Mouse (Mus musculus): ENCODE results near the gene Asb4.

The Asb4 gene

DNA sequence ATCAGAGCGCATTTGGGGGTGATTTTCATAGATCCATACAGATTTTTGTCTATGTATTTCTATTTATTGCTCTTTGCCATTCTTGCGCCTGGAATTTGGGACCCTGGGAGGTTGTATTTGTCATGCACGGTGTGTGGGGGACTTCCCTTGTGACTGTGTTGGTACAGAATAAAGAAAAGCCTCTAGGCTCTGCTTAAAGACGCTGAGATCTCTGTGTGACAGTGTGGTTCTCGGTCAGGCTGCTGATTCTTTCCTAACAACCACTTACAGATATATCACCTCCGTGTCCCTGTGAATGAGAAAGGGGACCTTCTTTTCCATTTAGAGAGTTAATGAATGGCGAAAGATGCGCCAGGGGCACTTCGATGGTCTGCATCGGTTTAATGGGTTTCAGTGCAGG lies 7.8 kb downstream of the Asb4 start:
- no peak for DNase-seq (ENCODE audit: low read depth, low spot score)

DNA sequence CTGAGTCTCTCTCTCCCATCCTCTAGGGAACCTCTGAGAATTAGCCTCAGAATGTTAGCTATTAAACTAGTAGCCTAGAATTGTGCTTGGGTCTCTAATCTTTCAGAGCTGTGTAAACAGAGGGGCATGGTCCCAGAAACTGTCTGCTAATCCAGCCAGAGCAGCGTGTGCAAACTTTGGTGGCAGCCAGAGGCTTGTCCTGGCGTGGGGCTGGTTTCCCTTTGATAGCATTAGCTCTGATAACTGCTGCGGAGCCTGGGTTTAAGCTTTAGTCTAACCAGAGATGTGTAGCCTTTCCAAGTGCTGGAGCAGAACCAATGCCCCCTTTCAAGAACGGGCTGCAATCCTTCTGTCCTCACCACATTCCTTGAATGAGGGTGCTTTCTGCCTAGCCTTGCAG lies 11.8 kb downstream of the Asb4 start:
- DNase-seq (ENCODE audit: low read depth, low spot score), result no peak

DNA sequence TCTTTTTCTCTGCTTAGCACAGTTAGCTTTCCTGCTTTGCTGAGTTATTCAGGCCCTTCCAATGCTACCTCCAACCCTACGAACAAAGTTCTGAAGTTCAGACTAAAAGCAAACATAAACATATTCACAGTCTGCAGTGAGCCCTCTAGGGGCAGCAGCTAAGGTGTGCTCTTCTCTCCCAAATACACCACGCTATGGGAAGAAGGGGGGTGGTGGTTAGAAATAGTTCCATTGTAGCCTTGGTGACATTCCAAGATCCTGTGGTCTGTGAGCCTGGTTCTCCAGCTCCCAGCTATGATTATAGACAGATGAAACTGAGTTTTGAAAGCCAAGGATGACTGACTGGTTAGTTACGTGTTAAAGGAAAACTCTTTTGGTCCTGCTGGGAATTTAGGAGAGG lies 13.6 kb downstream of the Asb4 start:
- no peak for DNase-seq (ENCODE audit: low read depth, low spot score)

DNA sequence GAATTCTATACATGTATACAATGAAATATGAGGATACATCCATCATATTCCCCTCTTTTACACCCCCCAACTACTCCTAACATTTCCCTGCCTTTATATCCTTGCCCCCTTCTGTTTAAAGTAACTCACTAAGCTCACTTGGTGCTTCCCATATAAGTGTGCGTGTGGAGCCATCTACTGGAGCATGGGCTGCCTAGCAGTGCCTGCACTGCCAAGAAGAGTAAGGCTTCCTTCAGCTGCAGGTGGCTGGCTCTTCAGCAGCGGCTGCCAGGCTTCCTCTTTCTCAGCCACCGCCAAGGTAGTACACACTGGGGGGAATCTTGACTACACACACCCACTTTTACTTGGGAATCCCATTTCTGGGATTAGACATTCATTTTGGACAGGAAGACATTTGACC lies 18.2 kb downstream of the Asb4 start:
- peak; percentile 41 for DNase-seq (ENCODE audit: low read depth, low spot score)

DNA sequence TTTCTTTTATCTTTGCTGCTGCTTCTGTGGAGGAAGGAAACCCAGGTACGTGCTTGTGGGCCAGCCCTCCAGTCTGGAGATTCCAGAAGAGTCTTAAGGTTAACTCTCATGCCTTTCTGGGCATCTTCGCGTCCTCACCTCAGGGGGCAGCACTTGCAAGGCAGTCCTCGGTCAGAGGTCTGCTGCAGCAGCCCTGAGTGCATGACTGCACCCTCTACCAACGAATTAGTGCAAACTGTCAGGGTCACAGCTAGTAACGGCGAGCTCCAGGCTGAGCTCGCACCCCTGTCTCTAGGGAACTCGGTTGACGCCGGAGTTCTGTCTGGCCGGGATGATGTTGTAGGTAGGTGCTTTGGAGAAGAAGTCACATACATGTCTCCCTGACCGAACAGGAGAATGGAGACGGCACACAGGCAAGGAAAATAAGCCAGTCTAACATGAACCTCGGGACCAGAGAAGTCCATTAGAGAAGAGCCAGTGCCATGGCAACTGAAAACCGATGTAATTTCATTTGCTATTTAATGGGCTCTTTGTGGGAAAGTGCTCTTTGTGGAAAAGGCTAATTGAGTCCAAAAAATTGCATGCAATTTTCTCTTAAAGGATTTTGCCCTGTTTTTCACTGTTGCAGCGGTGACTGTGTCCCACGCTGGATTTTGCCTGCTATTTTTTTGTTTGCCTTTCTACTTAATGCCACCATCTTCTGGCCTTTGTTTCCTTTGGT lies 20.1 kb downstream of the Asb4 start:
- DNase-seq (ENCODE audit: low read depth, low spot score), result no peak

DNA sequence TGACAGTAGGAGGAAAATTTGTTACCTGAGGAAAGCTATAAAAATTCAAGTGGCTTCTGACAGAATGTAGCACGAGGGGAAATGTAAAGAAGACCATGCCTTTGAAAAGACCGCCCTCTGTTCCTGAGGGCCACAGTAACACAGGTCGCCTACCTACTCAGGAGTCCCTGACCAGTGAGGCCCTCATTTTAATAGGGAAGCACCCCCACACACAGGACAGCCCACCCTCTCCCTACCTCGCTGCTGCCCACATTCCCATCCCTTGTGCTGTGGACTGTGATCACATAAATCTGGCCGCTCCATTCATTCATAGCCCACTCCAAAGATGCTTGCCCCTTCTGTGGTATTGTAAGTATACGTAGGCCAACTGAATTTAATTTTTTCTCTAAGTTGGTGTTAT lies 20.8 kb downstream of the Asb4 start:
- no peak for DNase-seq (ENCODE audit: low read depth, low spot score)

DNA sequence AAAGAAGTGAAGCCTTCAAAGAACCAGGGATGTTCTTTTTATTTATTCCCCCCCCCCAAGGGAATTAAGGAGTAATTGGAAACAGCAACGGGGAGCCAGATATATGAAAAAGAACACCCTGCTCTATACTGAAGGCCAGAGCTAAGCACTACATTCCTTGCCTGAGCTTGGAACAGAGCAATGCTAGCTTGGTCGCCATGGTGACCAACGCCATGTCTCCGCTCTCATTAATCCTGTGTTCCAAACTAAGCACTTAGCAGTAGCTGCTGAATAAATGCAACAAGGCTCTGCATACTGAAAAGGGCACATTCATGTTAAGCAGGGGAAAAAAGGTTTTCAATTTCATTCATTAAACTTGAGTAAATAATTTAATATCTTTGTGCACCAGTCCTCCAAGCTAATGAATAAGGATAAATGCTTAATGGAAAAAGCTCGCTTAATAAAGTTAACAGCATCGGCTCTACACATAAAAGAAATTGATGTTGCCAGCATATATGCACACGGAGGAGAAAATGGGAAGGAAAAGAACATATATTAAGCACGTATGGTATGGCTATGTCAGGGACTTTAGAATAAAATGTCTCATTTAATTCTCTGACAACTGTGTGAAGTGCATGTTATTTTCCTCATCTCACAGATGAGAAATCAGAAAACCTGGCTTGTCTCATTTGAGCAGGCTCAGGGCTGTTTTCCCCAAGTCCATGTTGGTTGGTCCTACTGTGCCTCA lies 25.4 kb downstream of the Asb4 start:
- DNase-seq (ENCODE audit: low read depth, low spot score), result no peak

DNA sequence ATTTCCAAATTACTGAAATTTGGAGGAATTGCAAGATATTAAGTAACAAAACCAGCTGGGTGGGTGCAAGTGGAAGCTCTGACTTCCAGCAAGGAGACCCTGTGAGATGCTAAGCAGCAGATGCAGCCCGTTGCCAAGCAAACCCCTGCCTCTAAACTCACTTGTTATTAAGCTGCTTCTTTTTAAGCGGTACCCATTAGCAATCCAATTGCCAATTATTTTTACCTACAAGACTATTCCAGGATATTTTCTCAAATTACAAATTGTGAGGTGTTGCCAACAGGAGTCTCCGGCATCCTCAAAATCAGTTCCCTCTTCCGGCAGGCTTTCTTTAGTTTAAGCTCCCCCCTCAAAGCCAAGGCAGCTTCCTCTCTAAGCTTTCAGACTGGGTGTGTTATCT lies 26.5 kb downstream of the Asb4 start:
- DNase-seq (ENCODE audit: low read depth, low spot score), result no peak

DNA sequence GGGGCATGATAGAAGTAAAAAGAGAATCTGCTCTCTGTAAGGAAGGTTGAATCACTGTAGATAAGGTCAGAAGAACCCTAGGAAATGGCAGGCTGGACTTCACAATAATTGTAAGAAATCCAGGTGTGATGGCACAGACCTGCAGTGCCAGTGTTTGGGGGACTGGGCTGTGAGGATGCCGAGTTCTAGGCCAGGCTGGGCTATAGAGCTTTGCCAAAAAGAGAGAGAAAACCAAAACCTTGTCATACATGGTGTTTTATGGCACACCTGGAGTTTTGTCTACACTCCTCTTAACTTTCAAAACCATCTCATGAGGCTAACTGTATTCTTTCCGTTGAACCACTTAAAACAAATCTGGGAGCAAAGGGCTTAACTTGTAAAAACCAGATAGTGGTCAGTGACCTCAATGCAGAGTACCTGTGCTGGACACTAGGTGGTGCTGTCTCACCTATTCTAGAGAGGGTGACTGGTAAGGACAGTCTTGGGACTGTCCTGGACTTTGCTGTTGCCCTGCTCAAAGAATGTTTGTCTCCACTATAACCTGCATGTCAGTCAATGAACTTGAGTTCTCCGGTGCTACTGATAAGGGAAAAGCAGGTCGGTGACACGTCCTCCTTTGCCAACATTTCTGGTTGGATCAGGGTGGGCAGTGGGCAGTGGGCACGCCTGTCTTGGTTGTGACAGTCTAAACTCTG lies 27.7 kb downstream of the Asb4 start:
- peak; percentile 37 for DNase-seq (ENCODE audit: low read depth, low spot score)

DNA sequence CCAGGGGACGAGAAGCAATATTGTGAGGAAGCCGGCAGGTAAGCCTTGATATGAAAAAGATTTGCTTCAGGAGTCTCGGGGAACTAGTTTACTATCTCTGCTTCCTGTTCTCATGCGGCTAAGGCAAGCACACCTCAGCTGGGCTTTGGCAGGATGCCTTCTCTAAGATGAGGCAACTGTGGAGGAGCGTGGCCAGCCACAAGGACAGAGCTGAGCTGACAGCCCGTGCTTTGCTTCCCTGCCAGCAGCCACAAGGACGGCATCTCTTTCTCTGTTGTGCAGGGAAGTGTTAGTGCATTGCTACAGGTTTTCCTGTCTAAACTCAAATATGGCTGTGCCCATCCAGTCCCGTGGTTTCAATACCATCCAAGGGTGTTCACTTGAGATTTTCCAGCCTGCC lies 30.1 kb downstream of the Asb4 start:
- no peak for DNase-seq (ENCODE audit: low read depth, low spot score)

DNA sequence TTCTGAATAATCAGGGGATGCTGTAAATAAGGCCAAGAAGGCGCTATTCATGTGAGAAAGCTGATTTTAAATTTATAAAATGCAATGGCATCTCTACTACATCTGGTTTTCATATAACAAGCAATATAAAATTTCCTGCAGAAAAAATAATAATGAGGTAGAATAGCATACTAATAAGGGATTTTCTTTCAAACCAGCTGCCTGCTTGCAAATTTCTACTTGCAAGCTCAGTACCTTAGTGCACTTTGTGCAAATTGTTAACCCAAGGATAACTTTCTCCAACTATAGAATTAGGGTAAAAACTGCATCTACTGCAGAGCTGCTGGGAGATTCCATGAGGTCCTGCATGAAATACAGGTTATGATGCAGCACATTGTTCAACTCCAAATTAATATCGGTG lies 38.3 kb downstream of the Asb4 start:
- DNase-seq (ENCODE audit: low read depth, low spot score), result no peak

DNA sequence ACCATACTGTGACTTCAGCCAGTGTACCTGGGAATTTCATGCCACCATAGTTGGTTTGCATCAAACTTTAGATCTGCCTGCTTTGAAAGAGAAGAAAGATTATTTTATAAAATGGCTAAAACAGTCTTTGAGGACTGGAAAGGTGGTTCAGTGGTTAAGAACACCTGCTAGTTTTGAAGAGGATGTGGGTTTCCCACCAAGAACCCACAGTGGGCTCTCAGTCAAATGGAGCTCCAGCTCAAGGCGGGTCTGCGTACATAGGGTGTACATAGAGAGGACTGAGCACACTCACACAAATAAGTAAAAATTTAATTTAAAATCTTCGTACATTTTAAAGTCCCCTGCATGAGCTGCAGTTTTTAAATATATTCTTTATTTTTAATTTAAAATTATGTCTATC lies 39.2 kb downstream of the Asb4 start:
- no peak for DNase-seq (ENCODE audit: low read depth, low spot score)

DNA sequence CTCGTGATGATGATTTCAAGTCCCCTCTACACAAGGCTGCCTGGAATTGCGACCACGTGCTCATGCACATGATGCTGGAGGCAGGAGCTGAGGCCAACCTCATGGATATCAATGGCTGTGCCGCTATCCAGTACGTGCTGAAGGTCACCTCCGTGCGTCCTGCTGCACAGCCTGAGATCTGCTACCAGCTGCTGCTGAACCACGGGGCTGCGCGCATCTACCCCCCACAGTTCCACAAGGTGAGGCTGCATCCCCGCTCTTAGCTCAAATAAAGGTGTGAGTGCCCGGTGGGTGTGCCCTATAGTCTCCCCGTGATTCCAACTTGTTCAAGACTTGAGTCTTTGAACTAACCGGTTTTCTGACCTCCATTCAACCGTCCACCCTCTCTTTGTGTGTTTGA lies 40.4 kb downstream of the Asb4 start:
- no peak for DNase-seq (ENCODE audit: low read depth, low spot score)

DNA sequence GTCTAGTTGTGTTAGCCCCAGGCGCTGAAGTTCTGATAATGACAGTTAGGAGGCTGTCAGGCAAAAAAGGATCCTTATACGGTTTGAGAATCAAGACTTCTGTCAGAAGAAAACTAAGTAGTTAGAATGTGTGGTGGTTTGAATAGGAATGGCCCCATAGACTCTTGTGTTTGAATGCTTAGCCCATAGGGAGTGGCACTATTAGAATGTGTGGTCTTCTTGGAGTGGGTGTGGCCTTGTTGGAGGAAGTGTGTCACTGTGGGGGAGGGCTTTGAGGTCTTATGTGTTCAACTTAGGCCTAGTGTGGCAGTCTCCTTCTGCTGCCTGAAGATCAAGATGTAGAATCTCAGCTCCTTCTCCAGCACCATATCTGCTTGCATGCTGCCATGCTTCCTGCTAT lies 43.8 kb downstream of the Asb4 start:
- DNase-seq (ENCODE audit: low read depth, low spot score), result no peak

DNA sequence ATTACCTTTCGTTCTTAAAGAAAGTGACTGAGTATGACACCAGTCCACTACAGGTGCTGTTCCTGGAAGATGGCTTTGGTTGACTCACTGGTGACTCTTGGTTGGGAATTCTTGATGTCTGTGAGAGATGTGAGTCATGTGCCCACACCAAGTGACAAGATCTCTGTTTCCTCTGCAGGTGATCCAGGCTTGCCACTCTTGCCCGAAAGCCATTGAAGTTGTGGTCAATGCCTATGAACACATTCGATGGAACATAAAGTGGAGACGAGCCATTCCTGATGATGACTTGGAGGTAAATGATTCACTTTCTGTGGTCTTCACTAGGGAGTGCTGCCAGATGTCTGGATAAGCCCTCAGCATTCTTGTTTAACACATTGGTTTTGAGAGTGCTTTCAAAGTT lies 46.4 kb downstream of the Asb4 start:
- DNase-seq (ENCODE audit: low read depth, low spot score), result no peak

DNA sequence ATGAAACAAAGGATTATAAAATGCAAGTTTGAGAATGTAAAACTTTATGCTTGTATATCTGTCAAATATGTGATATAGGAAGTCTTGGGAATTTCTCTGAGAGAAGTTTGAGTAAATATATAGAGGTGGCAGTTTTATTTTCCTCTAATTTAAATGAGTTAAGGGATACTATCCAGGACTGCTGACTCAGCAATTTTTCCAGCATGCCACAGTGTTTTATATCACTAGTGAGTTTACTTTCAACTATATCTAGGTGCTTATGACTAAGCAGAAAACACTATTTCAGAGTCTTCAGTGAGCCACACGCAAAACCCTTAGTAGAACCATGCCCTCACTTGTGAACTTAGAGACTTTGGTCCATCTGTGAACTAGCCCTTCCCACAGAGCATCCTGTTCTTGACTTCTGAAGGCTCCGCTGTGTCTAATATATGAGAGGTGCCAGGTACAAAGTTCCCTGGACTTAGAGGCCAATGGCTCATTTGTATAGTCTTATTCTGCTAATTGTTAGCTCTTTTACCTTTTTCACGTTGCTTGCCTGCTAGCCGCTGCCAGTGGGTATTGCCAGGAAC lies 46.9 kb downstream of the Asb4 start:
- DNase-seq (ENCODE audit: low read depth, low spot score), result no peak

DNA sequence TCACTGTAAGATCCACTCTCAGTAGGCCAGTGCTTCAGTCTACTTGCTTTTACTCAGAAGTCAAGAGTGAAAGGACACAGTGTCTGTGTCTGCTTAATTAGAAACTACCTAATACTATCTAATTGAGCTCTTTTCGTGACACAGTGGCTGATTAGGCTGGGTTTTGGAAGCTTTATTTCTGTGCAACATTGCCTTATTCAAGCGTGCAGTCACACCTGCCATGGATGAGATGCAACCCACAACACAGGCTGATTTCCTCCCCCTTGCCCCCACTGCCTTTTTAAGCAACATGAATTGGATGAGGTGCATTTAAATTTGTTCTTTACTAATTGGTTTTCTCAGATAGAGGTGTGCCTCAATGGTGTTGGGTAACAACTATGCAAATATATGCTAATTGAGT lies 50.7 kb downstream of the Asb4 start:
- no peak for DNase-seq (ENCODE audit: low read depth, low spot score)

DNA sequence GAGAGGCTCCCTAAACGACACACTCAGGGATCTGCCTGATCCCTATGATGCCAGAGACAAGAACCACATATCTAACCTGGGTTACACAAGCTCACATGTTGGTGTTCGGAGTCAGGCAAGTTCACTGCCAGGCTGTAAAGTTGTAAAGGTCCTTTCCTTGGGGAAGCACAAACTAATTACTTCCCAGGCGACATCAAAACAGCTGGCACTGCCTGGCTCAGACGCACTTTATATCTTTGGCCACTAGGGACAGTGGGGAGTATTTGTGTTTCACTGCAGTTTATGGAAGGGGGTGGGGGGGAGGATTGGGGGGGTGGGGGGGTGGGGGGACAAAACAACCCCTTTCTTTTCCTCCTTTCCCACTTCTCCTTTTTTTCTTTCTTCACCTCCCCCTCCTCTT lies 54.6 kb downstream of the Asb4 start:
- no peak for DNase-seq (ENCODE audit: low read depth, low spot score)

DNA sequence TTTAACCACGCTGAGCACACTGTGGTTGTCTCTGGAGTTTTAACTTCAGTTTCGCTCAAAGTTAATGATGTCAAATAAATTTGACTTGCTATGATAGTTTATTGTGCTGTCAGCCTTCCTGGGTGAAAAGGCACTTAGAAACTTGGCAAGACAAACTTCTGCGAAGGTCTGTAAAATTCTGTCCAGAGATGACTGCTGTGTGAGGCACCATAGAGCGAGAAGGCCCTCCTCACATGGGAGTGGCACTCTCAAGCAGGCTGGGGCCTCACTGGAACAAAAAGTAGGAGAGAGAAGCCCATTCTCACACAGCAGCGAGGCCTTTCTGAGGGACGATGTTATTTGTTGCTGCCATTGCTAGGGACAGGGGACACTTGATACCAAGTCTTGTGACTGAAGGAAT lies 58.0 kb downstream of the Asb4 start:
- no peak for DNase-seq (ENCODE audit: low read depth, low spot score)

DNA sequence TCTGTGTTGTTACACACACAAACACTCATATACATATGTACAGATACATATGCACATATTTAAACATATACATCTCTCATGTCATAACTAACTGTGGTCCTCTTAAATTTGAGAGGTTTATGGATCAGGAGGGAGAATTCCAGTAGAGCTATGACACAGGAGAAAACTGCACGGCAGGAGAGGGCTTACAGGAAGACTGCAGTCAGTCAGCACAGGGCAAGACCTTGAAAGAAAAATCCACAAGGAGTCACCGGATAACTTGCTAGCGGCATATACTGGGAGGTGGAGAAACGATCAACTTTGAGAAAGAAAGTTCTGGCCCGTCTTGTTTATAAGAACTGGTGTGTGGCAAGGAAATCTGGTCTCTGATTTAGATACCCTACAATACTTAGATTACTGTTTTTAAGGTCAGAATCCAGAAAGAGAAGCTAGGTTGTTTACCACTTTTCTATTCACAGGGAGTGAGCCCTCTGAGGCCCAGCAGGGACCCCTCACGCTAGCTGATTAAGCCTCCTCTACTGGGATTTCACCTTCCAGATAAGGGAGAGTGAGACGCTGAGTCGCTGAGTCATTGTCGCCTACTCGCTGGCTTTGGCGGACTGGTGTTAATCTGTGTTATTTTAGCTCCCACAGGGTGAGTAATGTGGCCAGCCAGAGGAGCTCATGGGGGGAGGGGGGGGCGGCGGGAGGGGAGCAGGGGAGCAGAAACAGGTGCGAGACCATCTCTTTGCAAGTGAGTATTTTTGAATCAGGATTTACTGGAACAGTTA lies 59.3 kb downstream of the Asb4 start:
- DNase-seq (ENCODE audit: low read depth, low spot score), result no peak

DNA sequence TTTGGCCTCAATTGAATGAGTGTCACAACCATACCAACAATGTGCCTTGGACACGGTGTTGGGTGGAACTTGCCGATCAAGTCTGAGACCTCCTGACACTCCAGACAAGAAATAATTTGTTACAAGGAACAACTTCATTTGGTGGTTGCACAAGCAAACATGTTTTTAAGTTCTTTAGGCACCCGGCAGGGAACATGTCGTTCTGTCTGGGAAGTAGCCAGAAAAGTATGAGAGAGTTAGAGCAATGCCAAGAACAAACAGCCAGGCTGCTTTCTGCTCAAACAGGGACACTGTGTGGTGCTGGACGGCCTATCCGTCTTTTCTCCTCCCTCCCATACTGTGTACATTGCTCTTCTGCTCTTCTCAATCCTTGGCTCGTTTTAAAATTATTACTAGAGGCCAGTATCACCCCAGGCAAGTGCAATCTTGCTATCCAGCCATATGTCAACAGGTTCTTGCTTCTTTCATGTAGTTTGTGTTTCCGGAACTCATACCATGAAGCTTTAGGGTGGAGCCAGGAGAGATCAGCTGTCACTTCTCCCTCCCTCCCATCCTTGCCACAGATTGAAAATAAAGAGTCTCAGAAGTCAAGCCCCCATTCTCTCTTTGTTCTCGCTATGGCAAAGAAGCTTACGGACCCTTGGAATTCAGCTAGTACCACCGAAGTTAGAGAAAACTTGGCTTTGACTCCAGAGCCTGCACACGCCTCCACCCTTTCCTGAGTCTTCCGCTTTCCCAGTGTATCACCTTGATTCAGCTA lies 60.1 kb downstream of the Asb4 start:
- no peak for DNase-seq (ENCODE audit: low read depth, low spot score)

Measured in retina, postnatal 7 days (tissue).